Mouse (Mus musculus) frontal cortex, adult (tissue): Measurements from ENCODE around the gene 4931428F04Rik.

ENCODE experiments used
- ATAC-seq: cut with Nextera tagmentation; 2 replicates; pipeline ENCODE4 v1.9.2; 2017; ENCODE audit warnings: mild to moderate bottlenecking, moderate library complexity, mixed read lengths; ENCODE audit not compliant: low TSS enrichment

The 4931428F04Rik gene

DNA sequence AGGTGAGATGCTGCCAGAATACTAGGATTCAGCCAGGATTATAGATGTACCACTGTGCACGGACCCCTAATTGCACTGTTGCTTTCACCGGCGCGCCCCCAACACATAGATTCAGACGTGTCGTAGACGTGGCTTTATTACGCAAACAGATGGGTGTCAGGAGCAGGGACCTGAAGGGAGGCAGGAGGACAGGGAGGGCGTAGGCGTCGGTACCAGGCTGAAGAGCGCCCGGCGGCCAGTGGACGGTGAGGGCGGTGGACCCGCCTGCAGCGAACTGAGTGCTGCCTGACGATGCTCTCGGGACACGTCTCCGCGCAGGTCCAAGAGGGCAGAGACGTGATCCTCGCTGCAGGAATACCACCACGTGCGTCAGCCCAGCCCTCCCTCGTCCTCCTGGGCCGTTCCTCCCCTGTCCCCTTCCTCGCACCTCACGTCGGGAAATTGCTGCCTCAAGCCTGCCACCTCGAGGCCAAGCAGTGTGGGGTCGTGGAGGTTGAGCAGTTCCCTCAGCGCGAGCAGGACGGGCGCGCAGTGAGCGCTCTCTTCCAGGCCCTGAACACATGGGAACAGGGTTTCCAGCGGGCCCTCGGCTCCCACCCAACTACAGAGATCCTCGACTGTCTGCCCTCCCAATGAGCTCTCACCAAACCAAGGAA, at the start of gene 4931428F04Rik:
4931428F04Rik (minus strand) TSS at position 60 of the 656 bp plus-strand sequence.
- ATAC-seq, result peak; percentile 16

DNA sequence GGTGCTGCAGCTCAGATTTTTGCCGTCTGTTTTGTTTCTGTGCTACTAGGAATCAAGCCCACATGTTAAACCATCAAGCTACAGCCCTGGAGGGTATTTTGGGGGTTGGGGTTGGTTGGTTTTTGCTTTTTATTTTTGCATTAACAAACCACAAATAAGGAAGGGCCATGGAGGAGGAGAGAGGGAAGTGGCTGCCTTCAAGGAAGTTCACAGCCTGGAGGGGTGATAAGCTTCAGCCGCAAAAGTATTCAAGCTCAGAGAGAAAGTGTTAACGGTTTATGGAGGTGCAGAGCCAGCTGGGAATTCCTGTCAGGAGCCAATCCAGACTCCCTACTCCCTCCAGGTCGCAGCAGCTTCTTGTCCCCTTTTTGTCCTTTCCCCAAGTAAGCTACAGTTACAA, 49.3 kb upstream of the 4931428F04Rik start:
- no peak for ATAC-seq

DNA sequence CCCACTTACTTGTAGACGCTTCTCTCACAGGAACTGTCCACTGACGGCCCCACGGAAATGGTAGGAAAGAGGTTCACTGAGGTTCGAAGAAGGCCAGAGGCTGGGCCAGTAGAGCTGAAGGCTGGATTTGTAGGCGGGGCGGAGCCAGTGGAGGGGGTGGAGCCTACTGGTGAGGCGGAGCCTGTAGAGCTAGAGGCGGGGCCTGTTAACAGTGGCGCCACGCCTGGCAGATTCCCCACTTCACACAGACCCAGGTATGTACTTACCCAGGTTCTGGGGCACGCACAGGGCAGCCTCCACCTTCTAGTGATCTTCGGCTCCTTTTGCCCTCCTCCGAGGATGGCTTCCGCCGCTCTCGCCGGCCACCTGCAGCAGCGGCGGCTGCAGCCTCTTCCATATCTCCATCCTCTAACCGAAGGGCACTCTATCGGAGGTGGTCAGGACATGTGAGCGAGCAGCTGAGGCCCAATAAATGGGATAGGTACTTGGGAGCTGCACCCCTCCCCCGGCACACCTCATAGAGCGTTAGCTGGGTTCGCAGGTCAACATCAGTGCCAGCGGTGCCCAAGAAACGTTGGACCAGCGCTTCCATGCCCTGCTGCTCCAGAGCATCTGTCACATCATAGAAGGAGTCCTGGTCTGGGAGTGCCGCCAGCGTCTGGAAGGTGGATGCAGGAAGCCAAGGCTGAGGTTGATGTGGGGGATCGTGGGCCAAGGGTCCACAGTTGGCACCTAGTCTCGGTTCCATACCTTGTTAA, 46.9 kb upstream of the 4931428F04Rik start:
- peak; percentile 10; the same call in 1 of the 2 replicates for ATAC-seq

DNA sequence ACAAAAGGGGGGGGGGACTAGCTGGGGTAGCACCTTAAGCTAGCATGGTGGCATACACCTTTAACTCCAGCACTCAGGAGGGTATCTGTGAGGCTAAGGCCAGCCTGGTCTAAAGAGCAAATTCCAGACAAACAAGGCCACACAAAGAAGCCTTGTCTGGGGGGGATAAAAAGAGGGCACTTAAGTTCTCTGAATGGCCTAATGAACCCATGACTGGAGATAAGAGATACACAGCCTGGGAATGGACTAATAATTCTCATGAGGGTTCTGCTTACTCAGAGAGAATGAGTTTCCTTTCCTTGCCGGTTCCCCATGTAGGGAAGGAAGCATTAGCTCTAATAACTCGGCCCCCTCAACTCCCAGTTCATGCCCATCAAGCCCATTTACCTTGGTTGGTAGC, 42.9 kb upstream of the 4931428F04Rik start:
- no peak for ATAC-seq

DNA sequence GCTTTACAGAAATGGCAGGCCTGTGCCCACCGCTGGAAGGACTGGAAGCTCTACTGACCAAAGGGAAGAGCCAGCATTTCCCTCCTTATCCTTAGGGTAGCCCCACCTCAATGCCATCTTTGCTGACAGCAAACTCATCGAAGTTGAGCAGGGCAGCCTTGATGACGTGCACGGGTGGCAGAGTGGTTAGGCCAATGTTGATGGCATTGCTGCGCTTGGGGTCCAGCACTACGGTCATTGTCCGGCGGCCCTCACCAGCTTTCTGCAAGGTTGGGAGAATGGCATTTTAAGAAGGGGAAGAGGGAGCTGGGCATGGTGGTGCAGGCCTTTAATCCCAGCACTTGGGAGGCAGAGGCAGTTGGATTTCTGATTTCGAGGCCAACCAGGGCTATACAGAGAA, 42.3 kb upstream of the 4931428F04Rik start:
- ATAC-seq, result no peak

DNA sequence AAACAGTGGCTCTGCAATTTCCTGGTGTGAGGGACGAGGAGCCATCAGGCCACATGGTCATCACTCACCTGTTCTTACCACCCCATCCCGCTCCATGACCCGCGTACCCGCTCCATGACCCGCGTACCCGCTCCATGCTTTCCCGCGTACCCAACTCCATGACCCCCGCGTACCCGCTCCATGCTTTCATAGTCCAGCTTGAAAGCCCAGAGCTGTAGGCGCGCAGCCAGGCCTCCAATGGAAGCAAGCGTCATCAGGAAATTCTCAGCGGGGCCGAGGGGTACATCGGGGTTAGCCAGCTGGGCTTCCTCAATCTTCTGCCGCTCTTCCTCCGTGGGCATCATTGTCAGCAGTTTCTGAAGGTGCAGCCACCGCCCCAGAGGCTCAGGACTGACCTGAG, 41.8 kb upstream of the 4931428F04Rik start:
- no peak for ATAC-seq

DNA sequence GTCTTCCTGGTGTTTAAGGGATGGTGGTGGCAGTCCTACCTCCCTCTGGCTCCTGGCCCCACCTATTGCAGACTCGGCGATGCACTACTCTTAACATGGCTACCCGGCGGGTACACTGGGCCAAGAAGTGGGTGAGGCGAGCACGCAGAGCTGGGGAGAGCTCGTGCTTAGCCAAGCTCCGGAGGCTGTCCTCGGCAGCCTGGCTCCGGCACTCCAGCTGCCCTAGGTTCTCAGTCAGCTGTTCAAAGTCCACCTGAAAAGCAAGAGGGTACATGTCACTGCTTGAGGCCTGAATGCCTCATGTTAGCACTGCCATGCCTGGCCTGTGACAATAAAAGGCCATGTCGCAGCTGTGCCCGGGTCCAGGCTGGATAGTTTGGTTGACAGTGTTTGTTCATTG, 40.7 kb upstream of the 4931428F04Rik start:
- ATAC-seq, result no peak

DNA sequence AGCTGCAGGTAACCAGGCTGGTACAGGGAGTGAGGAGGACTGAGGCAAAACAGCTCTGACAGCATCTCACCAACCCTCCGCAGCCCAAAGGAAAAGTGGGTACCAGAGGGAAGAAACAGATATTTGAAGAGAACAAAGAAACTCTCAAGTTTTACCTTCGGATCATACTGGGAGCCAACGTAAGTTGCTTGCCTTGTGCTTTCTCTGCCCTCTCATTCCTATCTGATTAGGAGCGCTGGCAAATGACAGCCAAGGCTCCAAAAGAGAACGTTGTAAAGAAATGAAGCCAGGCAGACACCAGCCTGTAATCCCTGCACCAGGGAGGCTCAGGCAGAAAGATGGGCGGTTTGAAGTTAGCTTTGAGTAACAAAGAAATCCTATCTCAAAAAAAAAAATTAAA, 37.3 kb upstream of the 4931428F04Rik start:
- no peak for ATAC-seq

DNA sequence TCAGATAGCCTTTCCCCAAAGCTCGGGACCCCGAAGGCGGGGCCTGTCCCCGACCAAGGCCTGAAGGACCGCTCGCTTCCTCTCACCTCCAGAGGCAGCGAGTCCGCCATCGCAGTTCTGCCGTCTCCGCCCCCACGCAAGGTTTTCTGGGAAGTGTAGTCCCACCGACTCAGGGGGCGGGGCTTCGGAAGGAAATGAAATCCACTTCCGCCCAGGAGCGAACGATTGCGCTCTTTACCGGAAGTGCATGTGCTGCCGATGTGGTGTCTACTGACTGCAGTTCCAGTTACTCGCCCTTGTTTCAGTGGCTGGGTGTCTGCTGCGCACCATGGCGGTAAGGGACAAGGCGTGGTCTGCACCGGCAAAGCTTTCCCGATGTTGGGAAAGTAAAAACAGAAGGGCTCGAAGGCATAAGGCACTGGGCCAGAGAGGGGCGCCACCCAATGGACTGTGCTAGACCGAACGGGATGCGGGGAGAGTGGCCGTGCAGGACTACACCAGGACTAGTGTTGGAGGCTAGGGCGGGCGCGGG, 36.5 kb upstream of the 4931428F04Rik start, which contains the start of the genes Lrrc29 and Tmem208:
Lrrc29 (minus strand) TSS at position 138 of the 532 bp plus-strand sequence.
Tmem208 (plus strand) TSS at position 214 of the 532 bp plus-strand sequence.
- ATAC-seq, result peak; percentile 94

DNA sequence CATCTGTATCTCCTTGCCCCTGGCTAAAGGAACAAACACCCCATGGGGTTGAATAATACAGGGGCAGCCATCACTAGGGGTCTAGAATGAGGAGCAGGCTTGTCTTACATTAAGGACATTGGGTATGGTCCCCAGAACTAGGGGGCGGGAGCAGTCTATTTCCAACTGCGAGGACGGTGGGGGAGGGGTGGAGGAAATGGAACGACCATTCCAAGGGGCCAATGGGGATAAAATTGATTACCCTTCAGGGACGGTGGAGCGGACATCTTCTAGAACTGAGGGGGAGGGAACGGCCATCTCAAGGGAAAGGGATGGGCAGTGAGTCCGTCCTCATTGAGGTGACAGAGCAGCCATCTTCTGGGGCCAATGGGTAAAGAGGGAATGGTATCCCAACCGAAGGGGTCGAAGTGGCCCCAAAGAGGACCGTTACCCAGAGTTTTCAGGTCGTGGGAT, 36.0 kb upstream of the 4931428F04Rik start:
- peak; percentile 29 for ATAC-seq

DNA sequence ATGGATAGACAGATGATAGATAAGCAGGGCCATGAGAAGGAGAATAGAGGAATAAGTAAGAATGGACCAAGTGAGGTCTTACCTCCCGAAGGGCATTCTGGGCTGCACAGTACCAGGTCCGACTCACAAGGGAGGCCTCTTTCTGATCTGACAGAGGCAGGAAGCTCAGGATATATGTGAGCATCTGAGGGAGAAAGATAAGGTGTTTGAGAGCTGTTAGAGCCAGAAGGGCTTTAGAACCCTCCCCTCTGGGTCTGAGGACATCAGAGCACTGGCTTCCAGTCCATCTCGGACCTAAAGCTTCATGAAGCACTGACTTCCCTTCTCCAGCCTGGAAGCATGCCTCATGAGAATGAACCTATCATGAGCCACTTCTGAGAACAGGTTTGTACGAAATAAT, 33.5 kb upstream of the 4931428F04Rik start:
- ATAC-seq, result no peak

DNA sequence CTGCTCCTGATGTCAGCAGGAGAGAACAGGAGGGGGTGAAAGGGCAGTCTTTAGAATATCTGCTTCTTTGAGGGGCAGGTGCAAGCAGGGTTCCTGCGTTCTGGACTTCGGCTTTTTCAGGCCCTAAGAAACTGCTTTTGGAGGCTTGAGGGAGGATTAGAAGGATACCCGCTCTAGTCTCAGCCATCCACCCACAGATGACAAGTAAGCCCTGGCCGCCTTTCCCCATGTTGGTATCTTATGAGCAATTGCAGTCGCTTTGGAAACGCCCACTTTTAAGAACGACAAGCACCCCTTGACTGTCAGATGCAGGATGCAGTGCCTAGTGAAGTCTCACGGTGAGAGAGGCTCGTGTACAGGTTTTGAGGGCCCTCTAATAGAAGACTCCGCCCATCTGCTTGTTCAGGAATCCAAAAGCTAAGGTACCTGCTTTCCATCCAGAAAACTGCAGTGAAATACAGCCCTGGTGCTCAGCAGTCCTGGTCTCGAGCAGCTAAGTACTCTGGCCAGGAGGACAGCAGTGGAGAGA, 29.1 kb upstream of the 4931428F04Rik start:
- ATAC-seq, result peak; percentile 58; the same call in 1 of the 2 replicates

DNA sequence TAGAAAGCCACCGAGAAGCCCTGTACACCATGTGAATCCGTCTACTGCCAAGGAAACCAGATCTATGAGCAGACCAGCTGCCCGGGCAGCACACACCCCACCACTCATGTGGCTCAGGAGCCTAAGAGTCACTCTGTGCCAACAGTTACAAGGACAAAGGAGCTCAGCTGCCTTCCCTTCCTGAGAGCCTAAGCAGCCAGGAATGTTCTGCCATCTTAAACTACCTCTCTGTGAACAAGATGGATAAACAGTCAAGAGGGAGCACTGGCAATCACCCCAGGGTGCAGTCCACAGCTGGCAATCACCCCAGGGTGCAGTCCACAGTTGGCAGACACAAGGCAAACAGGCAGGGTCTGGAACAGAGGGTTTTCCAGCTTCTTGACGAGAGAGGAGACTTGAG, 28.3 kb upstream of the 4931428F04Rik start:
- ATAC-seq, result no peak

DNA sequence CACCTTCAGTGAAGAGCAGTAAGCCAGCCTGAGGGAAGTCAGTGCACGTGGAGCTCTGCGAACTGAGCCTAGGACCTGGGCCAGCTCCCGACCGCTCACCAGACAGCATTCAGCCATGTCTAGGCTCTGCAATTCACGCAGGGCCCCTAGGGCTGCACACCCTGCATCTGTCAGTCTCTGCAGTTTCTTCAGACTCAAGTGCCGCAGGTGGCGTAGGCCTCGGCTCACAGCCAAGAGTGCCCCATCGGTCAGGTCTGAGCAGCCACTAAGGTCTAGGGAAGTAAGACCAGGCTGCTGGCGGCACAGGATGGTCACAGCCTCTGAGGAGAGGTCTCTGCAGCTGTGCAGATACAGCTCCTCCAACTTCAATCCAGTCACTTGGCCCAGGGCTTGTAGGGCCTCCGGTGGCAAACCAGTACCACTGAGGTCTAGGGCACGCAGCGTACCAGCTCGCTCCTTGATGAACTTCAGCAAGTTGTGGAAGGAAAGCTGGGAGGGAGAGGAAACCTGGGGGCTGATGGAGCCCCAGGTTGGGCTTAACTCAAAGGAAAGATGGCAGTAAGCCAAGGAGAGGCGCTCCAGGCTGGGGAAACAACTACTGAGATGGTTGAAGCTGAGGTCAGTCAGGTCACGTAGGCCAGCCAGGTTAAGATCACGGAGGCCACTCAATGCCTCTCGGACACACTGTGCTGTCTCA, 25.6 kb upstream of the 4931428F04Rik start:
- ATAC-seq, result no peak

DNA sequence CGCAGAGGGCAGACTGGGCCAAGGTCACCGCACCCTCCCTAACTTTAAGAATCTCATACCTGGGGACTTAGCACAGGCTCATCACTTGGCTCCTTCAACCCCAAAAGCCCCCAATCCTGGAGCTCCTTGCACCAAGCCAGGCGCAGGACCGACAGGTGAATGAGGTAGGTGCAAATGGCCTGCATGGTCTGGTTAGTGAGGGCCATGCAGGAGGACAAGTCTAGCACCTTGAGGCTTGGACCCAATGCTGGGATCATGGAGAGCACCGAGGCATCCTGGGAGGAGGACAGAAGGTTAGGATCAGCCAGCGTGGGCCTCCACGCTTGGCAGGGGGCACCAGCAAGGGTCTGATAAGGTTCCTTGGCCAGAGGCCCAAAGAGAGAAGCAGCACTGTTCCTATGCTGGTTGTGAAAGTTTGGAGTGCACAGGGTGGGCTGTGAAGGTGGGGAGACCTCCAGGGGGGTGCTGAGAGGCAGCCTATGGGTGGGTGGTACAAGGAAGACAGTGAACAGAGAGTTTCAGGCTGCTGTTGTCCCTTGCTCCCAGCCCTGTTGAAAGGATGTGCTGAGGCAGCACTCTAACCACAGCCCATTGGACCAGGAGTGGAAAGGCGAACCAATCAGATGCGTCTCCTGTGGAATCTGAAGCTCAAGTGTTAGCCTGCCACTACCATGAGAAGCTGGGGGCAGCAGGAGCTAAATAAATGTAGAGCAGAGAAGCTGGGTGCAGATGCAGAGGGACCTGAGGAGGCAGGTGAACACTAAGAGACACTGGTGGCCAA, 24.1 kb upstream of the 4931428F04Rik start:
- ATAC-seq, result no peak

DNA sequence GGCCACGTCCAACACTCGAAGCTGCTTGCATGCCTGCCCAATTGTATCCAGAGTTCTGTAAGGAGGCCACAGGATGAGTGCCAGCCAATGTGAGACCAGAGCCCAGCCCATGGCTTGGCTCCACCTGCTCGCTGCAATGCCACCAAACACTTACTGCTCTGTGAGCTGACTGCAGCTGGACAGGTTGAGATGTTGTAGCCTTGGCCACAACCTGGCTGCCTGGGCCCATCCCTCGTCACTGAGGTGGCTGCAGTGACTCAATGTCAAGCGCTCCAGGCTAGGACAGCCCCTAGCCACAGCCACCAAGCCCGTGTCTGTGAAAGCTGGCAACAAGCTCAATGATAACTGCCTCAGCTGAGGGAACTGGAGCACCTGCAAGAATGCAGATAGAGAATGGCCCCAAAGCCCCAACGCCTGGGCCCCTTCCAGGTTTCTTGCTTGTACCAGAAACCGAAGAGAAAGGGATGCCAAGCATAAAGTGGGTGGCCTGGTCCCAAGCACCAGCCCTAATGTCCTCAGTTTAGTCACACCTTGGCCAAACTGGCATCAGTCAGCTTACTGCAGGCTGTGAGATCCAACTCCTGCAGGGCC, 23.3 kb upstream of the 4931428F04Rik start:
- ATAC-seq, result no peak

DNA sequence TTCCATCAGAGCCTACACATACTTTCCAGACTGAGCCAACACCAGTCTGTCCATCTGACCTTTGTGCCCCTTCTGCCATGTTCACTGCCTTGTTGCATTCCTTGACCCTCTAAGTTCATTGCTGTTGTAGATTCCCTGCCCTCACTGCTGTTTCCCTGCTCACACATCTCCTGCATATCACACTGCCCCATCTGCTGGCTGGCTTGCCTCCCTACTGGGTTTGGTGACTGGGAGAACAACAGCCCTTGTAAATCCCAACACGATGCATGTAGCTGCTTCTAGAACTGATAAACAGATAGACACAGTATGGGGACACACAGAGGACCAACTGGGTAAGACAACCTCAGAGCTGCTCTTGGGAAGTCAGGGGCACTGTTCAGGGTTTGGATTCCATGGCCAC, 22.1 kb upstream of the 4931428F04Rik start:
- no peak for ATAC-seq

DNA sequence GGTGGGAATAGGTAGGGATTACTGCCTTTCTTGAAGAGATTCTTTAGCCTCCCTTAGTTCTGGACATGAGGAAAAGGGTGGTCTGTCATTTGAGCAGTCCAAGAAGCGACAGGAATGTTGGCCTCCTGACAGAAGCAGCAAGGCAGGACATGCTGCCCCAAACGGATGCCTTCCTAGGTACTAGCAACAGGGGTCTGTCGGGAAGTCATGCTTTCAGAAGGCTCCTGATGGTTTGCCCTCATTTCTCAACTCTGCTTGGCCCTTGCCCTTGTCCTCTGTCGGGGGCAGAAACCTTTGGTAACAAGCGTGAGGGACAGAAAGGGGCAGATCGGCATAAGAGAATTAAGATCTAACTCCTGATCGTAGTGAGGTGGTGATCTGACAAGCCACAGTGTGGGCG, 20.5 kb upstream of the 4931428F04Rik start:
- no peak for ATAC-seq

DNA sequence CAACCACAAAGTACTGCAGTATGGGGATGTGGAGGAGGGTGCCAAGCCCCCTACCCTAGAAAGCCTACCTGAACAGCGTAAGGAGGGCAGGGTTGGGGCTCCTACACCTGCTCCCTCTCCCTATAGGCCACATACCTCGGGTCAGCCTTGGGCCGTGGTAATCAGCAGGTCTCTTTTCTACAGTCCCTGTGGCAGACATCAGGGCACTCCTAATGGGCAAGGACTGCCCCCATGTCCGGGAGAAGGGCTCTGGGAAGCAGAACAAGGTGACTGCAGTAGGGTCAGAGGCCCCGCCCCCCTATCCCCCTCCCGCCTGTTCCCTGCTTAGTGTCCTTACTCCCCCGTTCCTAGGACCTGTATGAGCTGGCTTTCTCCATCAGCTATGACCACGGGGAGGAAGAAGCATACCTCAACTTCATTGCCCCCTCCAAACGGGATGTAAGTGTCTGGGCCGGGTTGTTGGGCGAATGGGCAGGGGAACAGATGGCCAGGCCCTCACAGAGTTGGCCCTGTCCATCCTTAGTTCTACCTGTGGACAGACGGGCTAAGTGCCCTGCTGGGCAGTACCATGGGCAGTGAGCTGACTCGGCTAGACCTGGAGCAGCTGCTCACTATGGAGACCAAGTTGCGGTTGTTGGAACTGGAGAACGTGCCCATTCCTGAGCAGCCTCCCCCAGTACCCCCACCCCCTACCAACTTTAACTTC, 19.6 kb upstream of the 4931428F04Rik start:
- no peak for ATAC-seq

DNA sequence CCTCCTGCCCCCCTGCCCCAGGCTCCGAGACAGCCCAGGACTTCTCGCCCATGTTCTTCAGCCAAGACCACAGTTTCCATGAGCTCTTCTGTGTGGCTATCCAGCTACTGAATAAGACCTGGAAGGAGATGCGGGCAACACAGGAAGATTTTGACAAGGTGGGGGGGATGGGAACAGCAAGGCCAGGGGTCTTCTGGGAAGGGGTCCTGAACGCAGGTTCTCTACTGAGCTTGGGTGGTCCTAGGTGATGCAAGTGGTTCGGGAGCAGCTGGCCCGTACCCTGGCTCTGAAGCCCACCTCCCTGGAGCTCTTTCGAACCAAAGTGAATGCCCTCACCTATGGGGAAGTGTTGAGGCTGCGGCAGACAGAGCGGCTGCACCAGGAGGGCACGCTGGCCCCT, 18.8 kb upstream of the 4931428F04Rik start:
- no peak for ATAC-seq
